Comparison of ENCODE assay signal across 29 mouse cellular contexts in the genomic region with DNA sequence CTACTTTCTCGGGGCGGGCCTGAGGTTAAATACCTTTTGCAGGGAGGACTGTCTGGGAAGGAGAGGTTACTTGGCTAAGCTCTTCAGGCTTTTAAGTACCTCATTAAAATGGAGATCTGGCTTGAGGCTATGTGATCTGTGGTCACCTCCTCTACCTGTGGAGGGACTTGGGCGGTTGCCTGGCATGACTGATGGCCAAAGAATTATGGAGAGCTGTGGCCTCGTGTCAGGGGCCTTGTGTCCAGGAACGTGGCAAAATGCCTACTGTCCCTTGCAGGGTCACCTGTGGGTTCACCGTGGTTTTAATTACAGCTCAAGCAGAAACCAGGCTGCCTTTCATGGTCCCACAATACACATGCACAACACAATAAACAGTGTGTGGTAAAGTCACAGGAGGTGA. TPM values are rescaled to one million over a fixed set of nuclear protein-coding genes. Genes with fewer than 3 reads are reported as not detected.
"Had no signal": no experiment of that assay in that cellular context is flagged by ENCODE, and none has a peak within 500 bp of the region (broad histone marks: within the 10 kb centered on the region; RNA-seq: fewer than 3 reads in every experiment).

No protein-coding gene starts in this region.

- H3K4me1 ChIP-seq: embryonic facial prominence, embryonic 10.5 days; embryonic facial prominence, embryonic 12.5 days; embryonic facial prominence, embryonic 13.5 days; embryonic facial prominence, embryonic 15.5 days; forebrain, embryonic 10.5 days; forebrain, embryonic 12.5 days; forebrain, embryonic 13.5 days; forebrain, embryonic 15.5 days; heart, embryonic 10.5 days had no signal

- H3K9ac ChIP-seq: embryonic facial prominence, embryonic 12.5 days; embryonic facial prominence, embryonic 13.5 days; embryonic facial prominence, embryonic 15.5 days; forebrain, embryonic 12.5 days; forebrain, embryonic 13.5 days; forebrain, embryonic 15.5 days; forebrain, postnatal 0 days had no signal

- H3K9me3 ChIP-seq: embryonic facial prominence, embryonic 10.5 days; embryonic facial prominence, embryonic 12.5 days; embryonic facial prominence, embryonic 13.5 days; embryonic facial prominence, embryonic 15.5 days; forebrain, embryonic 10.5 days; forebrain, embryonic 12.5 days; forebrain, embryonic 13.5 days; forebrain, embryonic 15.5 days; heart, embryonic 10.5 days had no signal

- ATAC-seq: forebrain, embryonic 13.5 days; forebrain, embryonic 14.5 days; forebrain, embryonic 15.5 days; forebrain, embryonic 16.5 days; forebrain, postnatal 0 days had no signal

- DNase-seq: cerebellum, adult 9-11 months; cerebellum, postnatal 36 days; embryo, embryonic 11 days; forebrain, postnatal 0 days; gastrocnemius, adult 2 months; gastrocnemius, postnatal 10 days; gastrocnemius, postnatal 14 days; gastrocnemius, postnatal 25 days; gastrocnemius, postnatal 36 days; heart, adult 18-20 months; heart, adult 2 months had no signal

- H3K27me3 ChIP-seq: embryonic facial prominence, embryonic 12.5 days; embryonic facial prominence, embryonic 13.5 days; embryonic facial prominence, embryonic 15.5 days; forebrain, embryonic 12.5 days; forebrain, embryonic 13.5 days; forebrain, embryonic 15.5 days had no signal

- H3K4me3 ChIP-seq: embryonic facial prominence, embryonic 10.5 days; embryonic facial prominence, embryonic 12.5 days; embryonic facial prominence, embryonic 13.5 days; embryonic facial prominence, embryonic 15.5 days; erythroblast, embryonic 14.5 days; forebrain, embryonic 10.5 days; forebrain, embryonic 12.5 days; forebrain, embryonic 13.5 days; forebrain, embryonic 15.5 days; gastrocnemius, adult 2 months; heart, adult 2 months; heart, embryonic 10.5 days had no signal

- H3K4me2 ChIP-seq: embryonic facial prominence, embryonic 12.5 days; embryonic facial prominence, embryonic 13.5 days; embryonic facial prominence, embryonic 15.5 days; forebrain, embryonic 12.5 days; forebrain, embryonic 13.5 days; forebrain, embryonic 15.5 days; heart, embryonic 11.5 days had no signal

- H3K27ac ChIP-seq: embryonic facial prominence, embryonic 10.5 days; embryonic facial prominence, embryonic 12.5 days; embryonic facial prominence, embryonic 13.5 days; embryonic facial prominence, embryonic 15.5 days; forebrain, embryonic 10.5 days; forebrain, embryonic 12.5 days; forebrain, embryonic 13.5 days; forebrain, embryonic 15.5 days; gastrocnemius, adult 2 months; heart, adult 2 months; heart, embryonic 10.5 days had no signal

- H3K36me3 ChIP-seq: embryonic facial prominence, embryonic 10.5 days; embryonic facial prominence, embryonic 12.5 days; embryonic facial prominence, embryonic 13.5 days; embryonic facial prominence, embryonic 15.5 days; forebrain, embryonic 10.5 days; forebrain, embryonic 12.5 days; forebrain, embryonic 15.5 days; heart, embryonic 10.5 days had no signal

RNA-seq across cellular contexts. Expression of a gene that starts 1.7 kb away (rescaled TPM):
- polyA plus RNA-seq: cortical plate, adult 2 months; embryonic facial prominence, embryonic 10.5 days; embryonic facial prominence, embryonic 11.5 days; embryonic facial prominence, embryonic 12.5 days; embryonic facial prominence, embryonic 13.5 days; embryonic facial prominence, embryonic 14.5 days; embryonic facial prominence, embryonic 15.5 days; erythroblast, embryonic 14.5 days; forebrain, embryonic 10.5 days; forebrain, embryonic 11.5 days; forebrain, embryonic 12.5 days; forebrain, embryonic 13.5 days; forebrain, embryonic 14.5 days; forebrain, embryonic 15.5 days; forebrain, embryonic 16.5 days; forebrain, postnatal 0 days; gonadal fat pad, adult 2 months; heart, adult 2 months; heart, embryonic 10.5 days; heart, embryonic 11.5 days had no signal
